Mouse (Mus musculus) heart, postnatal 0 days (tissue): Measurements from ENCODE around the gene Pnpla6. TPM values are rescaled to one million over a fixed set of nuclear protein-coding genes. Genes with fewer than 3 reads are reported as not detected.
A peak's percentile ranks its signal among the peaks of the same experiment; 100 is the strongest.

Experiments used
- ATAC-seq: fragments of 200-750 bp; cut with Nextera tagmentation; 2 replicates; pipeline ENCODE4 v1.8.0; 2017; ENCODE audit warnings: low read depth, moderate number of reproducible peaks, moderate library complexity; ENCODE audit not compliant: insufficient read depth
- DNase-seq: peaks from one replicate; pipeline ENCODE4 v3.0.0-alpha.2; 2016; ENCODE audit warnings: low spot score
- H3K27ac ChIP-seq: fragments of 300-500 bp; sonication (generic); 2 replicates; pipeline ENCODE4 v1.5.1; 2014; ENCODE audit warnings: low read depth, mild to moderate bottlenecking
- H3K27me3 ChIP-seq: fragments of 300-500 bp; sonication (generic); 2 replicates; pipeline ENCODE4 v1.6.1; 2014; ENCODE audit warnings: low read length, mixed read lengths; ENCODE audit not compliant: control insufficient read depth, insufficient read depth
- H3K36me3 ChIP-seq: fragments of 300-500 bp; sonication (generic); replicated peaks from 2 replicates; pipeline ENCODE4 v1.6.1; 2014; ENCODE audit warnings: low read length, mixed read lengths; ENCODE audit not compliant: control insufficient read depth, insufficient read depth
- H3K4me1 ChIP-seq: fragments of 300-500 bp; sonication (generic); 2 replicates; pipeline ENCODE4 v1.6.1; 2014; ENCODE audit warnings: antibody characterized with exemption; ENCODE audit not compliant: control insufficient read depth, insufficient read depth
- H3K4me2 ChIP-seq: fragments of 300-500 bp; sonication (generic); 2 replicates; pipeline ENCODE4 v1.6.1; 2014; ENCODE audit warnings: low read depth, mild to moderate bottlenecking, low read length, moderate library complexity
- H3K4me3 ChIP-seq: fragments of 300-500 bp; sonication (generic); 2 replicates; pipeline ENCODE4 v1.5.1; 2014; ENCODE audit warnings: low read depth, low read length
- H3K9ac ChIP-seq: fragments of 300-500 bp; sonication (generic); replicated peaks from 2 replicates; pipeline ENCODE4 v1.6.1; 2014; ENCODE audit warnings: low read depth, low read length, mixed read lengths
- H3K9me3 ChIP-seq: fragments of 300-500 bp; sonication (generic); replicated peaks from 2 replicates; pipeline ENCODE4 v1.6.1; 2016; ENCODE audit warnings: low read length; ENCODE audit not compliant: control insufficient read depth
- CTCF ChIP-seq: IDR thresholded peaks from 2 replicates; pipeline ENCODE4 v1.5.1; 2016; ENCODE audit warnings: antibody characterized with exemption, control low read depth, low read depth
- EP300 ChIP-seq: IDR thresholded peaks from 2 replicates; pipeline ENCODE4 v1.6.1; 2016; ENCODE audit warnings: antibody characterized with exemption, low read depth
- WGBS: fragments of 180-500 bp; shearing (Covaris S2); extraction: QIAGEN DNeasy Blood & Tissue Kit; methylation state at CpG from one replicate; pipeline ENCODE4 v1.1.7; 2014; 5-methylcytosine and 5-hydroxymethylcytosine counted together
- polyA plus RNA-seq: library from polyadenylated mRNA; unstranded; fragments of >200 nt; fragmentation: Nextera tagmentation; extraction: Ambion mirVana; gene quantifications from 2 replicates; pipeline ENCODE4 v1.2.1, GENCODE M21; 2015
- total RNA-seq: library from RNA; depleted of rRNA; stranded (reverse); fragments of >200 nt; gene quantifications from 2 replicates; pipeline ENCODE4 v1.2.3, GENCODE M21; 2014; ENCODE audit warnings: low replicate concordance

Gene Pnpla6
- total and polyA plus RNA-seq, 2 experiments from 2014 or later: 8.4 to 41.7 TPM

DNA sequence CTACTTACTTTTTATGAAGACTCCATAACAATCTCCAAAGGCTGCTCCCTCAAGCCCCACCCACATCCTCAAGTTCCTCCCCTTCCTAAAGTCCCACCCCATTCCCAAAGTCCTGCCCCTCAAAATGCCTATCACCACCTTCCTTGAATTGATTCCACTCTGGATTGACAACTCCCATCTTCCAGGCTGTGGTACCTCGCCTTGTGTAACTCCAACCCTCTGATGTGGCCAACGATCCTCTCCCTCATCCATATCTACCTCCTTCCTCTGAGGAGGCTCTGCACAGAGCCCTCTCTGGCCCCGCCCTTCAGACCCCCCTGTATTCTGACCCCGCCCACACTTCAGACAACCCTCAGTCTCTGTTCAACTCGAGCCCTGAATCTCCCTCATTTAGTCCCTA lies 30.0 kb upstream of the Pnpla6 start:
- WGBS: 30% methylated on average over 5 of the region's 5 CpGs
- ATAC-seq (no peak), DNase-seq (no peak)
- no peak overlapping the region for H3K4me3 ChIP-seq
- no peaks in the 10 kb centered on the region for H3K9me3 ChIP-seq
- H3K27ac ChIP-seq: no peak overlapping the region
- H3K4me1 ChIP-seq: 0 out of 2 replicates have a peak, but pooled peaks cover 9% of the 10 kb centered on the region
- no peak overlapping the region for H3K9ac ChIP-seq
- H3K4me2 ChIP-seq: no peak overlapping the region
- TF ChIP-seq CTCF (no peak), EP300 (no peak)
- no peaks in the 10 kb centered on the region for H3K27me3 ChIP-seq
- no peaks in the 10 kb centered on the region for H3K36me3 ChIP-seq

DNA sequence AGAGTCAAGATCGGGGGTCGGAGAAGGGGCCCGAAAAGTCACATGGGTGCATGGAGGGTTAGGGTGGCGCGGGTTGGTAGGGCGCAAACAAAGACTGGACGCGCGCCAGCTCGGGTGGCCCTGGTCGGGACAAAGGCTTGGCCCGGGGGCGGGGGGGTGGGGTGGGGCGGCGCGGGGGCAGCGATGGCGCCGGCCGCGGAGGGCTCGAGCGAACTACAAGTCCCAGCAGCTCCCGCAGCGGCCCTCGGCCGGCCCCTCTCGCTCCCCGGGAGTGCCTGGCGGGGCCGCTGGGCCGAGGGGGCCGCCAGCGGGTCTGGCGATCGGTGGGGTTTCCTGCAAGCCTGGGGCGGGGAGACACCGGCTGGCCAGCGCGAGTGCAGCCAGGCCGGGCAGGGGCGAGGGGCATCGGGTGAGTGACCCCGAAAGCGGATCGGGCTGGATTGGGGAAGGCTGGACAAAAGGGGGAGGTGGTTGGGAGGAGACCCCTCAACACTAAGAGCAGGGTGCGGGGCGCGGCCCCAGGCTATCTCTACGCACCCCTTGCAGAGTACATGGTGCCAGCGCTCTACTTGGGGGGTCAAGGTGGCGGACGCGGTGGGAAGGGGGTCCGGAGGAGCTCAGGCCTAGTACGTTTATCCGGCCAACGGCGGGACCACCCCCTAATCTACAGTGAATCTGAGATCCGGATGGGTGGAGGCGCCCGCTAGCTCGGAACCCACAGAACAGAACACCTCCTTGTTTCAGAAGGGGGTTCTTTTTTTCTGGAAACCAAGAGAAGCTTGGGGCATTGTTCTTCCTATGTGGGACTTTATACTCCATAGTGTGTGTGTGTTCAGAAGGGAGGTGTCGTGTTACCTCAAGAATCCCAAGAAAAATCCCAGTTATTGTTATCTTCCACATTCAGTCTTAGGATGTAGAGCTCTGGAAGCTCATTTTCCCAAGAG lies 22.0 kb upstream of the Pnpla6 start, which contains the start of gene Zfp358:
TSS of gene Zfp358 (plus strand) at position 238 of the 944 bp plus-strand sequence.
- DNase-seq: peak; percentile 77
- TF ChIP-seq CTCF: no peak
- no peak for TF ChIP-seq EP300
- H3K27ac ChIP-seq: peak within 1 kb of the TSS; percentile 75
- peaks cover 16% of the 10 kb centered on the region for H3K36me3 ChIP-seq
- H3K27me3 ChIP-seq: no peaks in the 10 kb centered on the region
- H3K4me1 ChIP-seq: peaks cover 6% of the 10 kb centered on the region
- H3K9ac ChIP-seq: peak within 1 kb of the TSS; percentile 96
- no peaks in the 10 kb centered on the region for H3K9me3 ChIP-seq
- peak; percentile 93 for ATAC-seq
- WGBS: under 1% methylated on average over 57 of the region's 64 CpGs
- H3K4me3 ChIP-seq: peak within 1 kb of the TSS; percentile 96
- peak within 1 kb of the TSS; percentile 72 for H3K4me2 ChIP-seq

DNA sequence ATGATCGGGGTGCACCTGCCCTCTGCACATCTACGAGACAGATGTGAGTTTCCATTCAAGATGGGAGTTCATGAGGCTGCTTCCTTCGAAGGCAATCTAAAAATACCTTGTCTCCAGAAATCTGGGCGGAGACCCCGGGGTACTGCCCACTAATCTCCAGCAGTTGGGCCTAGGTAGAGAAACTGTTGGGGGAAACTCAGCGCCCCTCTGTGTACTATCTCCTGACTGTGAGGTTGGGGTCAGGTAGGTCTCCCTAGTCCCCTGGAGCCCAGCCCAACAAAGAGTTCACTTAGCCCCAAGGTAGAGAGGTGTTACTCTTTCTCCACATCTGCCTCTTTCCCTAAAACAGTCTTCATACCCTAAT lies 21.4 kb upstream of the Pnpla6 start:
- peak overlapping the region; percentile 72 for H3K4me2 ChIP-seq
- peak overlapping the region; percentile 96 for H3K4me3 ChIP-seq
- H3K27ac ChIP-seq: peak overlapping the region; percentile 75; the same call in 1 of the 2 replicates
- H3K36me3 ChIP-seq: peaks cover 16% of the 10 kb centered on the region
- TF ChIP-seq EP300 (no peak), CTCF (no peak)
- DNase-seq (no peak), ATAC-seq (no peak)
- H3K9ac ChIP-seq: peak overlapping the region; percentile 96
- no peaks in the 10 kb centered on the region for H3K27me3 ChIP-seq
- H3K4me1 ChIP-seq: peaks cover 6% of the 10 kb centered on the region
- 19% methylated on average over 6 of the region's 6 CpGs for WGBS
- H3K9me3 ChIP-seq: no peaks in the 10 kb centered on the region

DNA sequence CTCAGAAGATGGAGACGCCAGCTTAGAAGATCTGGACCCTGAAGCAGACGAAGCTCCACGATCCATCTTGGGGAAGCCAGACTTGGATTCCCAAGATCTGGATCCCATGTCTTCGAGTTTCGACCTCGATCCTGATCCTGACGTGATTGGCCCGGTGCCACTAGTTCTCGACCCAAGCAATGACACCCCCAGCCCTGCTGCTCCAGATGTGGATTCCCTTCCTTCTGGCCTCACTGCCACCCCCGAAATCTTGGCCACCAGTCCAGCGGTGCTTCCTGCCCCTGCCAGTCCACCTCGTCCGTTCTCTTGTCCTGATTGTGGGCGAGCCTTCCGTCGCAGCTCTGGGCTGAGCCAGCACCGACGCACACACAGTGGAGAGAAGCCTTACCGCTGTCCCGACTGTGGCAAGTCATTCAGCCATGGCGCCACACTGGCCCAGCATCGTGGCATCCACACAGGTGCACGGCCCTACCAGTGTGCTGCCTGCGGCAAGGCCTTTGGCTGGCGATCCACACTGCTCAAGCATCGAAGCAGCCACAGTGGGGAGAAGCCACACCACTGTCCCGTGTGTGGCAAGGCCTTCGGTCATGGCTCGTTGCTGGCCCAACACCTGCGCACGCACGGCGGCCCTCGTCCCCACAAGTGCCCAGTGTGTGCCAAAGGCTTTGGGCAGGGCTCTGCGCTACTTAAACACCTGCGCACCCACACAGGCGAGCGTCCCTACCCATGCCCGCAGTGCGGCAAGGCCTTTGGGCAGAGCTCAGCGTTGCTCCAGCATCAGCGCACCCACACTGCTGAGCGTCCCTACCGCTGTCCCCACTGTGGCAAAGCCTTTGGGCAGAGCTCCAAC lies 19.4 kb upstream of the Pnpla6 start:
- Histone ChIP-seq H3K4me1 (peaks cover 6% of the 10 kb centered on the region), H3K4me2 (no peak overlapping the region), H3K27ac (no peak overlapping the region), H3K4me3 (no peak overlapping the region), H3K9me3 (no peaks in the 10 kb centered on the region), H3K27me3 (no peaks in the 10 kb centered on the region), H3K9ac (no peak overlapping the region), H3K36me3 (peaks cover 16% of the 10 kb centered on the region)
- ATAC-seq: no peak
- no peak for TF ChIP-seq CTCF
- no peak for TF ChIP-seq EP300
- no peak for DNase-seq
- WGBS: 92% methylated on average over 44 of the region's 44 CpGs

DNA sequence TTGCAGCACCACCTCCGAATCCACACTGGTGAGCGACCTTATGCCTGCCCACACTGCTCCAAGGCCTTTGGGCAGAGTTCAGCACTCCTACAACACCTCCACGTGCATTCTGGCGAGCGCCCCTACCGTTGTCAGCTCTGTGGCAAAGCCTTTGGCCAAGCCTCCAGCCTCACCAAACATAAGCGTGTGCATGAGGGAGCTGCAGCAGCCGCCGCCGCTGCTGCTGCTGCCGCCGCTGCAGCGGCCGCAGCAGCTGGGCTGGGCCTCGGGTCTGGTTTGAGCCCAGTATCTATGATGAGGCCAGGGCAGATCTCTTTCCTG lies 18.8 kb upstream of the Pnpla6 start:
- Histone ChIP-seq H3K36me3 (peaks cover 16% of the 10 kb centered on the region), H3K4me2 (no peak overlapping the region), H3K9me3 (no peaks in the 10 kb centered on the region), H3K4me3 (no peak overlapping the region), H3K4me1 (peaks cover 6% of the 10 kb centered on the region), H3K9ac (no peak overlapping the region), H3K27me3 (no peaks in the 10 kb centered on the region), H3K27ac (no peak overlapping the region)
- no peak for TF ChIP-seq EP300
- no peak for TF ChIP-seq CTCF
- no peak for DNase-seq
- ATAC-seq: no peak
- WGBS: 88% methylated on average over 15 of the region's 15 CpGs
